Mouse (Mus musculus): ENCODE results near the gene Serpina11.

- TF ChIP-seq CTCF (IDR thresholded peaks at IDR 0.05; ENCODE audit: low read depth) (no peak), EP300 (optimal IDR thresholded peaks at IDR 0.05) (no peak)
These were observed 26.9 kb downstream of the Serpina11 start for GRCm38 (mm10) chr12:103962860-103963259.

All from stomach, postnatal 0 days (tissue).